Mouse (Mus musculus) left cerebral cortex, postnatal 36 days (tissue): ENCODE results near the gene Rps10. TPM values are rescaled to one million over a fixed set of nuclear protein-coding genes. Genes with fewer than 3 reads are reported as not detected.

ENCODE experiments used
- DNase-seq, 2 experiments: peaks; one replicate each; pipeline ENCODE4 v3.0.0; 2021 to 2022; ENCODE audit warnings: low spot score in 2 of 2, mixed read lengths in 1 of 2
- intact Hi-C: fragments of 180-260 bp; cut with DNase I; formaldehyde crosslinking; loops from one replicate; pipeline ENCODE4 v1.15.1; 2025
- total RNA-seq, 2 experiments: library from RNA; stranded (reverse); gene quantifications; 2 replicates each; pipeline ENCODE4 v1.2.3; 2021

The Rps10 gene
- 100 to 1,000 TPM; 430 to 478 TPM for total RNA-seq

DNA sequence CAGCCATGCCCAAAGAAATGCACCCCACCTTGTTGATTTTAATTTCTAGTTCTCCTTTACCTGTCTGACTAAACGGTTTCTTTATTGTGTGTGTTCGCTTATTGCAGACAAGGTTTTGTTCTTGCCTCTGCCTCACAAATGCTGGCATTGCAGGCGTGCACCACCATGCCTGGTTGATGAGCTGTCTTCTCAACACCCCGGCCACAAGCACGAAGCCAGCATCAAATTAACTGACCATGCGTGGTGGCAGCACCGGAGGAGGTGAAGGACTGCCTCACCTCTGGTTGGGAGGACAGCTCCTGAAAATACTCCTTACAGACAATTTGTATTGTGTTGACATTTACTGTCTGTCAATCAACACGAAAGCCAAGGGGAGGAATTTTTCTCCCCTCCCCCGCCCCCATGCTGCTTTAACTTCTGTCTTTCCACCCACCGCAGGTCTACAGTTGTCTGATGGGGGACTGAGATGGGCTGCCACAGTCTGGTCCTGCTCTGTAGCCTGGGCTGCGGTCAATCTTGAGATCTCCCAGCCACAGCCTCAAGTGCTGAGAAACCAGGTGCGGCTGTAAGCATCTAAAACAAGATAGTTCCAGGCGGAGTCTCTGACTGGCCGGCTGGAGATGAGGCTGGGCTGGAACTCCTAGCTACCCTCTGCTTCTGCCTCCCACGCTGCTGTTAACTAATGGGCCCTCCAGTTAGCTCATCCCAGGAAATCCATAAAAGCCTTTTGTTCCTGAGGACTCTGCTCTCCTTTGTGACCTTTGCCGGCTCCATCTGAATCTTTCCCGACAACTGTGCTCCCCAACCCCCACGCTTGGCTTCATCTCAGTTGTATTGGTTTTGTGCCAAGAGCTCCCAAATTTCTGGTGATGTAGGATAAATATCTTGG is at the start of gene Rps10:
Rps10 (minus strand) TSS at position 538 of the 889 bp plus-strand sequence.
- no peak for DNase-seq
- intact Hi-C loops = loop anchor here (5.0 kb wide), 2 partner anchors 51 to 186 kb away; partner anchors contain the start of gene D17Wsu92e

DNA sequence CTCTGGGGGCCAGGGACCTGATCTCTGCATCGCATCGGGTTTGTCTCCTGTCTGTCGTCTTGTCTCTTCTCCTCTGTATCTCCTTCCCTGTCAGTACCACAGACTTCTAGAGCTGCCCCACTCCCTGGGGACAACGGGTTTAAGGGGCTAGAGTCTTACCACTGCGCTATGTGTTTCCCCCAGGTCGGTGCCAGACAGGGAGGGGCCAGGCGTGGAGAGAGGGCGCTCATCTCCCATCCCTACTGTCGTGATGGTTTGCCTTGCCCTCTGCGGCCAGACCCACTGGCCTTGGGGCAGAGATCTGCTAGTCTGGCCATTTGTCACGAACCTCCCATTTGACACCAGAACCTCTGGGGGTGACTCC is 49.1 kb upstream of the Rps10 start:
- DNase-seq = no peak
- intact Hi-C loops = loop anchor here (2.0 to 5.0 kb wide), 2 partner anchors 29 to 48 kb away; partner anchors contain the start of genes RPS10-NUDT3 and Rps10

DNA sequence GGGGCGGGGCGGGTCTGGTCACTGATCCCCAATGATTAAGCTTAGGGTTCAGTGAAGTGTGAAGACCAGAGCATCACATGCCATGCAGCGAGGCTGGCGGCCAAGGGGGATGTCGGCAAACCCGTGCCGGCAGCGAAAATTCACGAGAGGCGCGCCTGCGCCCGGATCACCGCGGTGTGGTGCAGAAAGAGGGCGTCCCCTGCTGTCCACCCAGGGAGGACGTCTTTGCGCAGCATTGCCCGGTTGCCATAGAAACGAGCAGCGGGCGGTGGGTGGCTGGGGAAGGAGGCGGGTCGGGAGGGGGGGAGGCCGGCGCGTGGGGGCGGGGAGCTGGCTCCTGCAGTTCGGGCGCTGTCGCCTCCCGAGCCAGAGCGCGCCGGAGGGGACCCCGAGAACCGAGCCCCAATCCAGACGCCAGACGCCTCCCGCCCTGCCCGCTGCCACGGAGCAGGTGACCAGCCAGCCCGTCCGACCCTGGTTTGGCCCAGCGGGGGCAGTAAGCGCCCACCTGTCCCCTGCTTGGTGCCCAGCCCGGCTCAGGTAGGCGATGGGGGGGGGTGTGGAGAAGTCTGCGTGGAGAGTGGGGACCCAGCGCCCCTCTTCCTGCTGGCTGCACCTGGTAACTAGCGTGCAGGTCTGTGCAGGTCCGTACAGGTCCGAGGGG is 48.5 kb upstream of the Rps10 start:
- intact Hi-C loops = loop anchor here (2.0 to 5.0 kb wide), 2 partner anchors 28 to 48 kb away; partner anchors contain the start of genes RPS10-NUDT3 and Rps10
- DNase-seq = peak; percentile 85 to 86

DNA sequence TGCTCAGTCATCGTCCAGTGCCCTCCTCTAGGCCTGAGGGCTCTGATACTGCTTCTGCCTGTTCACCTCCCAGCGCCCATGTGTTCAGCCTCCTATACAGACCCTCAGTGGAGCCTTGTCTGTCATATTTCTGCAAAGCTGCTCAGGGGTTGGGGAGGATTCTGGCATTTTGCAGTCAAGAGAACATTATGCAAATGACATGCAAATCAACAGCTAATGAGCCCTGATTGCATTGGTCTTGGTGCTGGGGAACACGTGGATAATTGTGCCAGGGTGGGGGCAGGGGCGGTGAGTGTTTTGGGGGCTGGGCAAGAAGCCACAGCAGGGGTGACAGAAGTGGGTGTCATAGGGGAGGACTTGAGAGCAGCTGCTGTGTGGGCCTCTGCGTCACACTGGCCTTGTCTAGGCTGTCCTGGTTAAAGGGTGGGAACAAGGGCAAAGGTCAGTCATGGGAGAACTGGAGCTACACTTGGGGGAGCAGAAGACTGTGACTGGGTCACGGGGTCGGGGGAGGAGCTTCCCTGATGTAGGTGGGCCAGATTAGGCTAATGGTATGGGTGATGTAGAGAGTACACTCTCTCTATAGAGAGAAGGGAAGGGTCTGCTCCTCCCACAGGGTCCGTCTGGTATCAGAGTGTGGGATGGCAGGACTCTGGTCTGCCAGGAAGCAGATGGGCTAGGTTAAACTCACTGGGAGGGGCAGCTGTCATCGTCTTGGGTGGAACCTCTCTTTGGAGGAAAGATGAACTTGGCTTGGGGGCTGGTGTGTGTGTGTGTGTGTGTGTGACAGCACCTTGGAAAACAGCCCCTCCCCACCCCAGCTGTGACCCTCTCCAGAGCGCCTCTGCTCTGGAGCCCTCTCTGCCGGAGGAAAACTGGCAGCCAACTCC is 42.7 kb upstream of the Rps10 start:
- intact Hi-C loops = no loop called here
- DNase-seq = peak in 1 of 2 experiments; percentile 18

DNA sequence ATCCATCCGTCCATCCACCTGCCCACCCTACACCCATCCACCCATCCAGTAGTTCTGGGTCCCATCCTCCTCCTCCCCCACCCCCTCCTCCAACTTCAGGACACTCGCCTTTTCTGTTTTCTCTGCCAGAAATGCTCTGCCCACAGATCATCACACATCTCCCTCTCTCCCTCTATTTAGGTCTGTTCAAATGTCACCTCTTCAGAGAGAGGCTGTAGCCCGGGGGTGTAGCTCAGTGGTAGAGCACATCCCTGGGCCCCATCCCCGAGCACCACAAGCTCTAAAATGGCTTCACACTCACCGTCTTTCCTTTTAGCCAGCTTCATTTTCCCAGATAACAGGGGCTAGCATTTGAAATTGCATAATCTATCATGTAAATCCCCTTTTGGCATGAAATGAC is 41.3 kb upstream of the Rps10 start:
- peak in 1 of 2 experiments; percentile 33 for DNase-seq

DNA sequence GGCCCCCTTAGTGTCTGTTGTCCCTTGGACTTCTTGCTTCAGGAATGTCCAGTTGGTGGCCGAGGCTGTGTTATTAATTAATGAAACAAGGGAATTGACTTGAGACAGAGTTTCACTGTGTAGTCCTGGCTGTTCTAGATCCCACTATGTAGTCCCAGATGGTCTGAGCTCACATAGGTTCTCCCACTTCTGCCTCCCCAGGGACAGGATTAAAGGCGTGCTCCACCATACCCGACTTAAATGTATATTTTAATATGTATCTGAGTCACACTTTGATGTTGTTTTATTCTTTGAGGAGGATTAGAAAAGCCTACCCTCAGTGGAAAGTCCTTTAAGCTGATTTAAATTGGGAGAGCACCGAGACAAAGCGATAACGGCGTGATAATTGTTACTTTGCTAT is 39.8 kb upstream of the Rps10 start:
- no peak for DNase-seq
- intact Hi-C loops = no loop called here

More for the DNA sequence above, 41.3 kb upstream of the Rps10 start:
- intact Hi-C loops = no loop called here

DNA sequence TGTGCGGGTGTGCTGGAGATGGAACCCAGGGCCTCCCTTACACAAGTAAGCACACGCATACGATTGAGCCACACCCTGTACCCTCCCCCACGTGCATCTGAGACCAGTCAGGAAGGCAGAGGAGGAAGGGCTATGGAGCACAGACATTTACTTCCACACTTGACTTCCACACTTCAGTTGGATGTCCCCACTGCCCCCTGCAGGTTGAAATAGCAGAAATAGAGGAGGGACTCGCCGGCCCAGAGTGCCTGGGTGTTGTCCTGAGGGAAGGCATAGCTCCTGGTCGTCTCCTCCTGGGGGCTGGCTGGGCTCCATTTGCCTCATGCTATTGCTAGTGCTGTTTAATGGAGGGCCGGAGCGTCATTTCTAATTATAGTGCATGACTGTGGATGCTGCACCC is 39.0 kb upstream of the Rps10 start:
- no peak for DNase-seq
- intact Hi-C loops = loop anchor here (2.0 kb wide), 1 partner anchor 19 kb away; no protein-coding TSS in a partner anchor

DNA sequence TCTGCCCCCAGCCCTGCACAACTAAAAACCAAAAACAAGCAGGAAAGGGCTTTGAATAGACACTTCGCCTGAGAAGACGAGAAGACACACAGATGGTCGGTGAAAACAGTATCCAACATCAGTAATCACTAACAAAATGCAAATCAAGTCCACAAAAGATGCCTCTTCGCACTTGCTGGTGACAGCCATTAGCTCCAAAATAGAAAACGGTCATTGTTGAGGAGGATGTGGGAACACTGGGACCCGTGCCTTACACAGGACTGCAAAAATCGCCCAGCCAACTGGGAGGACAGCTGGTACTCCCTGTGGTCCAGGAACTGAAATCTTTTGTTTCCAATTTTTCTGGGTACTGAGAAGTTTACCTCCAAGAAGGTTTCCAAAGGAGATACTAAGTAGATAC is 37.5 kb upstream of the Rps10 start:
- DNase-seq = no peak
- intact Hi-C loops = loop anchor here (2.0 kb wide), 1 partner anchor 17 kb away; no protein-coding TSS in a partner anchor

DNA sequence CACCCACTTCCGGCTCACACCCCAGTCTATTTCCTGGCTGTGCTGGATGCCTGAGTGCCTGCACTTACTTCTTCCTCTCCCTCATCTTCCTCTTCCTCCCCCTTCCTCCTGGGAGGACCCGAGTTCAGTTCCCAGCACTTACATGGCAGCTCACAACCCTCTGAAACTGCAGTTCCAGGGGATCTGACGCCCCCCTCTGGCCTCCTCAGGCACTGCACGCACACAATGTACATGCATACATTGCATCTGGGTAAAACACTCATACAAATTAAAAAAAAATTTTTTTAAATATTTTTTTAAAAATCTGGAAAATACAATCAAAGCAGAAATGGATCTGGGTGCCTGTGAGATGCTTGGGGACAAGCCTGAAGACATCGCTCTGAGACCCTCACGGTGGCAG is 35.3 kb upstream of the Rps10 start:
- intact Hi-C loops = no loop called here
- no peak for DNase-seq

DNA sequence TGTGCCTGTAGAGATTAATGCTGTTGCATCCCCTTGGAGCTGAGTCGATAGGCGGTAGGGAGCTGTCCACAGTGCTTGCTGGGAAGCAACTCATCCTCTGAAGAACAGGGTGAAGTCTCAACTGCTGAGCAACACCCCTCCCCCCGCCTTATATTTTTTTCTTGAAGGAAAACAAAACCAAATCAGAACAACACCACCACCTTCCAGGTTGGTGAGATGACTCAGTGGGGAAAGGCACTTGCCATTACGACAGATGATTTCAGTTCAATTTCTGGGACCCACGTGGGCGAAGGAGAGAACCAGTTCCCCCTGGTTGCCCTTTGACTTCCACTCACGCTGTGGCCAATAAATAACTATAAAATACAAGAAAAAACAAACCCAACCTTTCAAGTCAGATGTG is 22.3 kb upstream of the Rps10 start:
- DNase-seq = no peak
- intact Hi-C loops = loop anchor here (5.0 kb wide), 2 partner anchors 44 to 109 kb away; no protein-coding TSS in a partner anchor

DNA sequence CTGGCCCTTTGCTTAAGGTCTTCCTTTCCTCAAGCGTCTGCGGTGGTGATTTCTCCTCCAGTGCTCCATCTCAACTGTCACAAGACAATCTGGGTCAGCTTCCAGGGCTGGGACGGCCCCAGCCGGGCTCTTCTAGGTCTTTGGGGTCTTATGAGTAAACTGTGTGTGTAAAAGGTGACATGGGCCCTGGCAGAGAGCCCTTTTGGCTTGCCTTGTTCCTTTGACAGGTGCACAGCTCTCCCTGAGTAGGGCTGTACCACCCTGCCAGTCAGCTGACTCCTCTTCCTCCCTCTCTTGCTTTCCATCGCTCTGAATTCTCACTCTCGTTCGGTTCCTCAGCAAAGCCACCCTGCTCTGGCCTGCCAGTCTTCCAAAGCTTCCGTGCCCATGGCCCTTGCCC is 20.7 kb upstream of the Rps10 start:
- peak in 1 of 2 experiments; percentile 38 for DNase-seq
- intact Hi-C loops = loop anchor here (2.0 to 5.0 kb wide), 4 partner anchors 18 to 110 kb away; no protein-coding TSS in a partner anchor

DNA sequence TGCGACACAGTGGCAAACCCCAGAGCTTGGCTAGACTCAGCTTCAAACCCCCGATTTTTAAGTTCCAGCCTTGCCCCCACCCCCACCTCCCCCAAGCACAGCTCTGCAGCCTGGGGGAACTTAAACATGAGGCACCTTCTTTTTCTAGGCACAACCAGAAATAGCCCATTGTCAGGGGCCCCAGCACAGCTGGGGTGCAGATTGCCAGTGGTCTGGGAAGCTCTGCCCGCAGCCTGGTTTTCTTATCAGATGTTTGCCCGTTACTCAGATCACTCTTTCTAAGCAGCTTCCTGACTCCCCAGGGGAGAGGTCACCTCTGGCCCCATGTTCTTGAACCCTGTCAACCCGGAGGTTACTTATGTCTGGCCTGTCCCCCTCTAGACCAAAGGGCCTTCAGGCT is 19.9 kb upstream of the Rps10 start:
- DNase-seq = no peak
- intact Hi-C loops = loop anchor here (1.0 to 5.0 kb wide), 5 partner anchors 17 to 111 kb away; no protein-coding TSS in a partner anchor

DNA sequence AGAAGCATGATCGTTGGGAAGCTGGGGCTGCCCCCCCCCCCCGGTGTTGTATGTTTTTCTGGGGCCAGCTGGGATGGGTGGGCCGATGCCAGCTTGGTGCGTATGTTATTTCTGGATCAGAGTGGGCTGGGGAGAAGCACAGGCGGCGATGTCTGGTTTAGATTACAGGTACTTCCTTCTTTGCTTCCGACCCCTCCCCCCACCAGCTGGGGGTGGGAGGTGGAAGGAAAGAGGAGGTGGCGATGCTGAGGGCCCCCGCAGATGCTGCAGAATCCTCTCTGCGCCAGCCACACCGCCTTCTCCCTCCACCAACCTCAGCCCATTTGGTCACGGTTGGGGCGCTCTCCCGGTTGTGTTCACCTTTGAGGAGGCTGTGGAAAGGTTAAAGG is 19.5 kb upstream of the Rps10 start:
- DNase-seq = peak; percentile 80 to 83
- intact Hi-C loops = loop anchor here (1.0 to 5.0 kb wide), 5 partner anchors 17 to 111 kb away; no protein-coding TSS in a partner anchor

DNA sequence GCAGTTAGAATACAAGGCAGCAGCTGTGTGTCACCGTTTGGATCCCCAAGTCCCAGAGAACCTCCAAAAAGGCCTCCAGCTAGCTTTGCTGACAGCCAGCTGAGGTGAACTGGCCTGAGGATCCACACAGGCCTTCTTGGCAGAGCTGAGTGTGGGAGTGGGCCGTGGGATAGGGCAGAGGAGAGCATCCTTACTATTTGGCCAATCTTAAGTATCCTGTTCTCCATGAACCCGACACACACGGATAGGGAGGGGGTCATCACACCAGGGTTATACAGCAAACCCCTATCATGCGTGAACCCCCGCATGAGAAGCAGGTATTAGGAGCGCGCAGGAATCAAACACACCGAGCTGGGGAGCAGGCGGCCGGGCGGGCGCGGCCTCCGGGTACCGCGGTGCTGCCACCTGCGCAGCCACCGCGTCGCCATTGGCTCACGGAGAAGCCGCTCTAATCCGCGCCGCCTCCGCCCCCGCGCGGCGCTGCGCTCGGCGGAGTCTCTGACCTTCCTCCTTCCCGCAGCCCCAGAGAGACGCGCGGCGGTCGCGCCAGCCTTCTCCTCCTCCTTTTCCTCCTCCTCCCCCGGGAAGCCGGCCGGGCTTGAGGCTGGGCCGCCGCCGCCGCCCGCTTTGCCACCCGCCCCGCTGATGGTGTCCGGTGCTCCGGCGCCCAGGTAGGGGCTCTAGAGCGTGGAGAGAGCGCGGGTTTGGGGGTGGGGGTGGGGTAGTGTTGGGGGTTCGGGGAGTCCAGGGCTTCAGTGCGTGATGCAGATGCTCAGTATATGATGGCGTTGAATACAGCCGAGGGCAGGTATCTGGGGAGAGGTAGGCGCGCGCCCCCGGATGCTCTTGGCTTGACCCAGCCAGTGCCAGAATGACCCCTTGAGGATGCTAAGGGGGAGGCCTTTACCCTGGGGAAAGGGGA is 18.9 kb upstream of the Rps10 start, which contains the start of gene Pacsin1:
Pacsin1 (plus strand) TSS at position 421 of the 922 bp plus-strand sequence.
- DNase-seq = peak; percentile 82 to 88
- intact Hi-C loops = loop anchor here (1.0 to 5.0 kb wide), 5 partner anchors 16 to 112 kb away; no protein-coding TSS in a partner anchor

DNA sequence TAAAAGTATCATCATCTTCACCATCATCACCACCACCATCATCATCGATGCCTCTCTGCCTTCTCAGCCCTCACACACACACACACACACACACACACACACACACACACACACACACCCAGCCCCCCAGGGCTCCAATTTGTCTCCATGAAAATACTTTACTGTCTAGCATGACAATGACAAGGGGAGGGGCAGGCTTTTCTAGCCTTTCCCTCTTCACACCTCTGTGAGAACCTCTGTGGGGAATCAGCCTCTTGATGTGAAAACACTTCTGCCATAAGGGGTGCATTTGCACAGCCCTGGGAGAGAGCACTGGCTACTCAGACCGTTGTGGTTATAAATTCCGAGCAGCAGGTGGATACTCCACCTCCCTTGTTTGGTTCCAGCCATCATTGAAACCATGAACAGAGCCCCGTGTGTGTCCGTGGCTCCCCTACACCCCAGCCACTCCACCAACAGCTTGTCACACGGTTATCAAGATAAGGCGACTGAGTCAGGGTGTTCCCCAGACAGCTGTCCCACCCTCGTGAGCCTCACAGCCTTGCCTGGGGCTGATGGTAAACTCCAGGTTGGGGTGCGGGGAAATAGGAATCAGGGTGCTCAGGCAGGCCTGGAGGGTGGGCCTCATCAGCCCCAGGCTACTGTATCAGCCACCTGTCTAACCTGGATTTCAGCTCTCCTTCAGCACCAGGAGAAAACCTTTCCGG is 16.9 kb upstream of the Rps10 start:
- no peak for DNase-seq
- intact Hi-C loops = no loop called here

DNA sequence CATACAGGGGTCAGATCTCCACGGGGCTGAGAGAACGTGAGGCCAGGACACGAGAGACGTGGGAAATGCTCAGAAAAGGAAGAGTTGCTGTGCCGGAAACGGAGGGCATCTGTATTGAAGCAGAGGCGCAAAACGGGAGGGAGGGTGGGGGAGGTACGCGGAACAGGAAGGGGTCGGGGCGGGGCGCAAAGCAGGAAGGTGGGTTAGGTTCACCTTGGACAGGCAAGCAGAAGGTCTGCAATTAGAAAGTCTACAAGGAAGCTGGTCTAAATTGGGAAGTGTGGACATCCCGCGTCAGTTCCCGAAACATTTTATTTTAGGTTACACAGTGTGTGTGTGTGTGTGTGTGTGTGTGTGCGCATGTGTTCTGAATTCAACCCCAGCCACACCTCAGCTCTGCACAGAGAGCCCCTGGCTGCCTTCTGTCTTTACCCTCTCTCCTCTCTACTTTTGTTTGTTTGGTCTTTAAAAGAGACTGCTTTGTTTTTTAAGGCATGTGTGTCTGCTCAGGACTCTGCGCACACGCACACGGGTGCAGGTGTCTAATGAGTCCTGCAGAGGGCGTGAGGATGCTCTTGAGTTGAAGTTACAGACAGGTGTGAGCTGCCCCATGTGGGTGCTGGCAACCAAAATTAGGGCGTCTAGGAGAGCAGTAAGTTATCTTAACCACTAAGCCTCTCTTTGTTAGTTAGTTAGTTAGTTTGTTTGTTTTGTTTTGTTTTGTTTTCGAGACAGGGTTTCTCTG is 15.7 kb upstream of the Rps10 start:
- intact Hi-C loops = no loop called here
- no peak for DNase-seq

DNA sequence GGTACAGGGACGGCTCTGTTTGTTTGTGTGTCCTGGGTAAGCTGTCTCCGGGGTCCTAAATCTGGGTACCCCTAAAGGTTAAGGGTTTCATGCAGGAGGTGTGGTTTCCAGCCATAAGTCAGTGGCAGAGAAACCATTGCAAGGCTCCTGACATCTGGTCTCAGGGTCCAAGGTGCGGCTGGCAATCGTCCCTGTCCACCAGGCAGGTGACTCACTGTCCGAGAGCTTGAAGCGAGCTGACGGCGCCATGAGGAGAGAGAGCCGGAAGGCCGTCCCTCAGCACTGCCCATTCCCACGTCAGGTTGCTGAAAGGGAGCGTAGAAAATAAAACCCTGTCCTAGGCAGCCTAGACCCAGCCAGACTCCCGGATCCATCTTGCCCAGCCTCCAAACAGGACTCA is 14.1 kb upstream of the Rps10 start:
- intact Hi-C loops = no loop called here
- no peak for DNase-seq
